21 mouse cellular contexts compared by ENCODE assay signal in genomic region chr9:104566468-104566867, GRCm38 (mm10). TPM values are rescaled to one million over a fixed set of nuclear protein-coding genes. Genes with fewer than 3 reads are reported as not detected.
A peak's percentile ranks its signal among the peaks of the same experiment; 100 is the strongest.
DNase-seq lines count a peak whose midpoint lies in the region; ATAC-seq and TF ChIP-seq lines count a peak whose summit lies in the region.
"Had no signal": no experiment of that assay in that cellular context is flagged by ENCODE, and none has a peak within 500 bp of the region (broad histone marks: within the 10 kb centered on the region; RNA-seq: fewer than 3 reads in every experiment).

No protein-coding gene starts in this region.

- ATAC-seq in forebrain, postnatal 0 days, result peak; percentile 47
- ATAC-seq: activated CD4-positive, CD25-positive, alpha-beta regulatory T cell, adult 4 months; hindbrain, postnatal 0 days; Patski had no signal

- H3K4me1 ChIP-seq in forebrain, postnatal 0 days (ENCODE audit: insufficient read depth), result no peaks in the 10 kb centered on the region
- H3K4me1 ChIP-seq in forebrain, embryonic 10.5 days, result peaks cover 11% of the 10 kb centered on the region
- H3K4me1 ChIP-seq in thymus, adult 2 months (replicated peaks; ENCODE audit: control insufficient read depth, insufficient read depth, low read length), result no peaks in the 10 kb centered on the region
- H3K4me1 ChIP-seq: heart, embryonic 15.5 days had no signal

- TF ChIP-seq POLR2A in brain, embryonic 14.5 days (IDR thresholded peaks at IDR 0.05; ENCODE audit: borderline replicate concordance, extremely low read depth, insufficient read depth, insufficient read length, poor library complexity, severe bottlenecking), result no peak
- no peak for TF ChIP-seq POLR2A in thymus, adult 2 months (IDR thresholded peaks at IDR 0.05; ENCODE audit: control insufficient read depth, extremely low read depth, insufficient read depth, low read length, poor library complexity)

- H3K4me2 ChIP-seq in forebrain, postnatal 0 days (ENCODE audit: low read depth), result no peak overlapping the region
- H3K4me2 ChIP-seq: heart, embryonic 11.5 days; heart, embryonic 15.5 days; hindbrain, embryonic 13.5 days had no signal

- DNase-seq in forebrain, postnatal 0 days, result peak; percentile 42
- no peak for DNase-seq in forebrain, embryonic 10.5 days (ENCODE audit: extremely low spot score, low spot score)
- peak; percentile 69 for DNase-seq in brain, embryonic 14.5 days (ENCODE audit: low read depth)
- peak; percentile 34 to 52 for DNase-seq in layer of hippocampus, adult 8-10 months (ENCODE audit: low spot score in 2 of 2)
- peak; percentile 23 to 33 for DNase-seq in layer of hippocampus, postnatal 36 days
- no peak for DNase-seq in spleen, postnatal 10 days (ENCODE audit: low spot score in 2 of 2)
- no peak for DNase-seq in thymus, adult 2 months
- DNase-seq: adrenal gland, postnatal 14 days; cerebellum, adult 2 months; heart, adult 2 months; heart, postnatal 14 days had no signal

- no peak overlapping the region for H3K9ac ChIP-seq in forebrain, postnatal 0 days
- H3K9ac ChIP-seq: heart, embryonic 15.5 days; hindbrain, embryonic 13.5 days had no signal

- H3K27ac ChIP-seq in forebrain, postnatal 0 days (ENCODE audit: low read depth, low read length), result no peak overlapping the region
- no peak overlapping the region for H3K27ac ChIP-seq in forebrain, embryonic 10.5 days
- no peak overlapping the region for H3K27ac ChIP-seq in thymus, adult 2 months (ENCODE audit: control insufficient read depth, insufficient read depth, low read length)
- H3K27ac ChIP-seq: embryonic facial prominence, embryonic 10.5 days; heart, adult 2 months; heart, embryonic 15.5 days; hindbrain, embryonic 13.5 days; hindbrain, postnatal 0 days had no signal

- no peaks in the 10 kb centered on the region for H3K9me3 ChIP-seq in forebrain, postnatal 0 days (ENCODE audit: low read length)
- no peaks in the 10 kb centered on the region for H3K9me3 ChIP-seq in forebrain, embryonic 10.5 days
- H3K9me3 ChIP-seq: embryonic facial prominence, embryonic 10.5 days; heart, embryonic 15.5 days; hindbrain, embryonic 13.5 days had no signal

- WGBS in forebrain, postnatal 0 days, result 62% methylated on average over 5 of the region's 5 CpGs
- 88% methylated on average over 5 of the region's 5 CpGs for WGBS in forebrain, embryonic 10.5 days
- WGBS in thymus, adult 2 months, result 86% methylated on average over 5 of the region's 5 CpGs

- no peak overlapping the region for H3K4me3 ChIP-seq in forebrain, postnatal 0 days (ENCODE audit: low read depth, low read length)
- no peak overlapping the region for H3K4me3 ChIP-seq in forebrain, embryonic 10.5 days
- no peak overlapping the region for H3K4me3 ChIP-seq in thymus, adult 2 months (ENCODE audit: control insufficient read depth, insufficient read depth, low read length)
- H3K4me3 ChIP-seq: embryonic facial prominence, embryonic 10.5 days; heart, adult 2 months; heart, embryonic 15.5 days; hindbrain, embryonic 13.5 days had no signal

- no peak for TF ChIP-seq CTCF in forebrain, postnatal 0 days (IDR thresholded peaks at IDR 0.05; ENCODE audit: low read depth)
- TF ChIP-seq CTCF in brain, embryonic 14.5 days (IDR thresholded peaks at IDR 0.05; ENCODE audit: borderline replicate concordance, extremely low read depth, insufficient read depth, insufficient read length), result no peak
- TF ChIP-seq CTCF in thymus, adult 2 months (IDR thresholded peaks at IDR 0.05; ENCODE audit: borderline replicate concordance, control insufficient read depth, extremely low read depth, insufficient read depth, low read length, poor library complexity), result no peak

- no peaks in the 10 kb centered on the region for H3K36me3 ChIP-seq in forebrain, postnatal 0 days (ENCODE audit: insufficient read depth)
- no peaks in the 10 kb centered on the region for H3K36me3 ChIP-seq in forebrain, embryonic 10.5 days (replicated peaks)
- no peaks in the 10 kb centered on the region for H3K36me3 ChIP-seq in thymus, adult 2 months (ENCODE audit: control insufficient read depth, insufficient read depth, low read length)
- H3K36me3 ChIP-seq: embryonic facial prominence, embryonic 10.5 days; heart, embryonic 15.5 days; hindbrain, embryonic 13.5 days had no signal

- H3K27me3 ChIP-seq in forebrain, postnatal 0 days (ENCODE audit: insufficient read depth, low read length), result no peaks in the 10 kb centered on the region
- peaks cover 21% of the 10 kb centered on the region for H3K27me3 ChIP-seq in forebrain, embryonic 10.5 days (ENCODE audit: poor library complexity, severe bottlenecking)
- no peaks in the 10 kb centered on the region for H3K27me3 ChIP-seq in thymus, adult 2 months (ENCODE audit: control insufficient read depth, insufficient read depth, low read length)
- H3K27me3 ChIP-seq: Patski had no signal

RNA-seq across cellular contexts. Expression of gene Cpne4, which starts 19.4 kb away (rescaled TPM):
- total RNA-seq in forebrain, postnatal 0 days (2014; rRNA removed), result 42.8 and 47.8 TPM in 2 replicates
- polyA plus RNA-seq in forebrain, postnatal 0 days (2015; fragmentation: Nextera tagmentation; extraction: Ambion mirVana), result 48.5 and 70.4 TPM in 2 replicates
- 0.25 and 0.35 TPM in 2 replicates for polyA plus RNA-seq in forebrain, embryonic 10.5 days (2016; fragmentation: Nextera tagmentation; extraction: Ambion mirVana)
- polyA plus RNA-seq in brain, embryonic 14.5 days (2012; rRNA removed), result 8.4 and 9.1 TPM in 2 replicates
- total RNA-seq in layer of hippocampus, adult 8-10 months (2022), result 100 to 1,000 TPM; 111 to 134 (median 121) TPM
- 100 to 1,000 TPM; 123 to 148 TPM for total RNA-seq in layer of hippocampus, postnatal 36 days (2021)
- 0.10 and 0.15 TPM in 2 replicates for polyA plus RNA-seq in thymus, adult 2 months (2012; rRNA removed)
- total RNA-seq: CH12.LX; gastrocnemius, adult 8-10 months; hematopoietic stem cell, adult 5-6 weeks had no signal
- polyA plus RNA-seq: activated CD4-positive, CD25-positive, alpha-beta regulatory T cell, adult 4 months had no signal

Comparison
In these comparisons a context has a peak if more than half of its experiments do, and no peak if none do; other contexts are left out.
1. DNase-seq: peak in forebrain, postnatal 0 days (single experiment), brain, embryonic 14.5 days (single experiment), layer of hippocampus, adult 8-10 months (2 of 2) and layer of hippocampus, postnatal 36 days (2 of 2); none in forebrain, embryonic 10.5 days (single experiment), spleen, postnatal 10 days (0 of 2) and thymus, adult 2 months (single experiment).